Comparison of ENCODE assay signal across 8 mouse cellular contexts in genomic region chr9:55150279-55150726, GRCm38 (mm10). TPM values are rescaled to one million over a fixed set of nuclear protein-coding genes. Genes with fewer than 3 reads are reported as not detected.
DNase-seq lines count a peak whose midpoint lies in the region; ATAC-seq and TF ChIP-seq lines count a peak whose summit lies in the region.

No protein-coding gene starts in this region.

- peak overlapping the region; percentile 85 for H3K4me2 ChIP-seq in heart, embryonic 16.5 days (ENCODE audit: low read depth, low read length)
- H3K4me2 ChIP-seq in liver, embryonic 15.5 days = peak overlapping the region; percentile 94

- no peak for TF ChIP-seq CTCF in small intestine, adult 2 months (IDR thresholded peaks at IDR 0.05; ENCODE audit: extremely low read depth, insufficient read length, insufficient replicate concordance, low read depth, low read length)

- peak; percentile 47 for DNase-seq in cerebellum, adult 11 months
- no peak for DNase-seq in cerebellum, adult 8-10 months
- peak; percentile 26 for DNase-seq in thymus, postnatal 14 days
- DNase-seq in thymus, postnatal 25 days = no peak
- no peak for DNase-seq in urinary bladder, postnatal 14 days (ENCODE audit: low spot score)

- peak overlapping the region; percentile 70; the same call in 1 of the 2 replicates for H3K27ac ChIP-seq in heart, embryonic 16.5 days (ENCODE audit: low read length)
- H3K27ac ChIP-seq in liver, embryonic 15.5 days (replicated peaks) = 0 out of 2 replicates have a peak overlapping the region, but pooled peaks have one; percentile 73
- no peak overlapping the region for H3K27ac ChIP-seq in small intestine, adult 2 months (ENCODE audit: insufficient read depth, low read depth, low read length)

- peak overlapping the region; percentile 90 for H3K9ac ChIP-seq in heart, embryonic 16.5 days (ENCODE audit: low read length)
- H3K9ac ChIP-seq in liver, embryonic 15.5 days = peak overlapping the region; percentile 82

- 2% methylated on average over 13 of the region's 13 CpGs for WGBS in heart, embryonic 16.5 days
- under 1% methylated on average over 13 of the region's 13 CpGs for WGBS in liver, embryonic 15.5 days (ENCODE audit: insufficient replicate concordance)
- WGBS in small intestine, adult 2 months = 1% methylated on average over 13 of the region's 13 CpGs

- H3K9me3 ChIP-seq in heart, embryonic 16.5 days (replicated peaks; ENCODE audit: control insufficient read depth, low read length) = no peaks in the 10 kb centered on the region
- no peaks in the 10 kb centered on the region for H3K9me3 ChIP-seq in liver, embryonic 15.5 days (replicated peaks)

- no peaks in the 10 kb centered on the region for H3K36me3 ChIP-seq in heart, embryonic 16.5 days (ENCODE audit: control insufficient read depth, insufficient read depth)
- no peaks in the 10 kb centered on the region for H3K36me3 ChIP-seq in liver, embryonic 15.5 days (replicated peaks)
- H3K36me3 ChIP-seq in small intestine, adult 2 months (ENCODE audit: control insufficient read depth, insufficient read depth, low read length) = no peaks in the 10 kb centered on the region

- peaks cover 16% of the 10 kb centered on the region for H3K4me1 ChIP-seq in heart, embryonic 16.5 days (ENCODE audit: control insufficient read depth, insufficient read depth, low read length)
- peaks cover 32% of the 10 kb centered on the region for H3K4me1 ChIP-seq in liver, embryonic 15.5 days (replicated peaks)
- H3K4me1 ChIP-seq in small intestine, adult 2 months (ENCODE audit: control insufficient read depth, insufficient read depth, insufficient read length, low read length) = peaks cover 3% of the 10 kb centered on the region

- no peak for TF ChIP-seq POLR2A in small intestine, adult 2 months (IDR thresholded peaks at IDR 0.05; ENCODE audit: low read depth, low read length)

- no peaks in the 10 kb centered on the region for H3K27me3 ChIP-seq in heart, embryonic 16.5 days (ENCODE audit: control insufficient read depth, insufficient read depth, low read length)
- H3K27me3 ChIP-seq in liver, embryonic 15.5 days = 0 out of 2 replicates have a peak, but pooled peaks cover 3% of the 10 kb centered on the region
- H3K27me3 ChIP-seq in small intestine, adult 2 months (ENCODE audit: control insufficient read depth, insufficient read depth, low read length) = no peaks in the 10 kb centered on the region

- H3K4me3 ChIP-seq in heart, embryonic 16.5 days (ENCODE audit: low read length) = peak overlapping the region; percentile 78
- H3K4me3 ChIP-seq in liver, embryonic 15.5 days (replicated peaks) = peak overlapping the region; percentile 92
- peak overlapping the region; percentile 77 for H3K4me3 ChIP-seq in small intestine, adult 2 months (ENCODE audit: low read depth, low read length)

- no peak for ATAC-seq in heart, embryonic 16.5 days (replicated peaks; ENCODE audit: extremely low read depth, insufficient read depth, low FRiP score)
- ATAC-seq in liver, embryonic 15.5 days (ENCODE audit: insufficient read depth) = peak; percentile 41; the same call in 1 of the 2 replicates

RNA-seq across cellular contexts. Expression of gene Ube2q2, which starts 1.6 kb away (rescaled TPM):
- polyA plus RNA-seq in heart, embryonic 16.5 days (2015; fragmentation: Nextera tagmentation; extraction: Ambion mirVana) = 21.2 and 28.8 TPM in 2 replicates
- 10.9 and 12.1 TPM in 2 replicates for polyA plus RNA-seq in liver, embryonic 15.5 days (2015; fragmentation: Nextera tagmentation; extraction: Ambion mirVana)
- polyA plus RNA-seq in small intestine, adult 2 months (2012; rRNA removed) = 3.2 and 5.3 TPM in 2 replicates

RNA-seq across cellular contexts. Expression of gene Fbxo22, which starts 58.4 kb away (rescaled TPM):
- polyA plus RNA-seq in heart, embryonic 16.5 days (2015; fragmentation: Nextera tagmentation; extraction: Ambion mirVana) = 55.3 and 56.7 TPM in 2 replicates
- 18.4 and 19.9 TPM in 2 replicates for polyA plus RNA-seq in liver, embryonic 15.5 days (2015; fragmentation: Nextera tagmentation; extraction: Ambion mirVana)
- 5.9 and 10.2 TPM in 2 replicates for polyA plus RNA-seq in small intestine, adult 2 months (2012; rRNA removed)

Comparison
In these comparisons a context has a peak if more than half of its experiments do, and no peak if none do; other contexts are left out.
1. DNase-seq: peak in cerebellum, adult 11 months (single experiment) and thymus, postnatal 14 days (single experiment); none in cerebellum, adult 8-10 months (single experiment), thymus, postnatal 25 days (single experiment) and urinary bladder, postnatal 14 days (single experiment).
2. Peak in every context shown above with its lines, with median percentiles within 50 percentile points of each other: H3K4me3 ChIP-seq.